Mouse (Mus musculus): ENCODE measurements at regions not wholly inside any gene's neighbourhood (a gene's known extent, or its start where the extent isn't known, plus 50 kb on each side); places are given as distances from the start of the nearest gene placed in this dataset.
A peak's percentile ranks its signal among the peaks of the same experiment; 100 is the strongest.

DNA sequence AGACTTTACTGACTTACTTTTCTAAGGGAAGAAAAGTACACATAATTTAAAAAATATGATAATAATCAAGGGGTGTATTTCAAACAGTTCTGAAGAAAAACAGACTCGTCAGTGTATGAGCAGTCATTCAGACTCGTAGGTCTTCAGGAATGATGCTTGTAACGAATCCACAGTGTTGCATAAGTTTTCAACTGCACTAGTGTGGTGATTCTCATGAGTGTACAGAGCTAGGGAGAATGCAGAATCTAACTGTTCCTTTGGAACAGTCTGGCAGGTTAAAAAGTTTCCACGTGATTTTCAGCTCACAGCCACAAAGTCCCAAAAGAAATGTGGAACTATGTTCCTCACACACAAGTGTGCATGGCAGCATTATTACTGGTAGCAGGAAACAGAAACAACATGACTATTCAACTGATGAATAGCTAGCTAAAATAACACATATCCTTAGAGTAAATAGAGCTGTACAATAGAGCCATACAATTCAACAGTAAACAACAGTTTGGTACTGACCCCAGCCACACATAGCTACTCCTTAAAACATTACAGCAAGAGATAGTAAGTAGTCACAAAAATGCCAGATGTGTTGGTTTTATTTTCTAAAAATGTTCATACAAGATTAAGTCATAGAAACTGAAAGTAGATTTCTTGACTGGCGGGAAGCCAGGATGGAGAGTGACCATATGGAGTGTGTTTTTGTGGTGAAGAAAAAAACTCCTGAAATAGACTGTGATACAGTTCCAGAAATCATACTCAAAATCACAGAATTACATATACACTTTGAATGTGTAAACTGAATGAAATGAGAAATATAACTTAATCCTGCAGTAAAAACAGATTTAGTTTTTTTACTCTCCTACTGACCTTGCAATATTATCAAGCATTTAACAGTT lies 713.1 kb downstream of the Epha7 start:
- DNase-seq (ENCODE audit: extremely low spot score in 1 of 2, low spot score in 1 of 2), result peak in 1 of 2 experiments; percentile 29

Data from layer of hippocampus, postnatal 25 days (tissue).